Mouse (Mus musculus): ENCODE data around the gene Specc1.

- TF ChIP-seq CTCF (IDR thresholded peaks at IDR 0.05; ENCODE audit: borderline replicate concordance, insufficient read depth, low read depth, low read length) (no peak), POLR2A (IDR thresholded peaks at IDR 0.05; ENCODE audit: borderline replicate concordance, insufficient read depth, low read length) (no peak)
Observed at GRCm38 (mm10) chr11:62269097-62269496, 312.5 kb downstream of the Specc1 start.
